Mouse (Mus musculus) gastrocnemius, adult 18-20 months (tissue): ENCODE measurements at regions not wholly inside any gene's neighbourhood (a gene's known extent, or its start where the extent isn't known, plus 50 kb on each side); places are given as distances from the start of the nearest gene placed in this dataset.
A peak's percentile ranks its signal among the peaks of the same experiment; 100 is the strongest.

ENCODE experiments used
- DNase-seq: peaks from one replicate; pipeline ENCODE4 v3.0.0; 2021; ENCODE audit warnings: low spot score

DNA sequence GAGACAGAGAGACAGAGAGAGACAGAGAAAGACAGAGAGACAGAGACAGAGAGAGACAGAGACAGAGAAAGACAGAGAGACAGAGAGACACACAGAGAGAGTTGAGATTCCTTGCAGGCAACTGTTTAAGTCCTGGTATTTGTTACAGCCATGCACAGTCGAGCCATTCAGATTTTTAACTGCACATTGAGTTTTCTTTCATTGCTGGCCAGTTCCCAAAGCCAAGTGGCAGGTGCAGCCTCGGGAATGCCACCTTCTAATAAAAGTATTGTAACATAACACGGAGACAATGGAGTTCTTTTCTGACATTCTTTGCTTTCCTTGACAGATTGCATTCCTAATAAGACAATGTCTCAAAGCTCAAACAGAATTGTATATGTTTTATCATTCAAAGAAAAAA lies 306.3 kb upstream of the Flrt2 start:
- DNase-seq, result no peak

GRCm38 (mm10) chr12:95388185-95388584 lies 303.8 kb upstream of the Flrt2 start:
- no peak for DNase-seq

DNA sequence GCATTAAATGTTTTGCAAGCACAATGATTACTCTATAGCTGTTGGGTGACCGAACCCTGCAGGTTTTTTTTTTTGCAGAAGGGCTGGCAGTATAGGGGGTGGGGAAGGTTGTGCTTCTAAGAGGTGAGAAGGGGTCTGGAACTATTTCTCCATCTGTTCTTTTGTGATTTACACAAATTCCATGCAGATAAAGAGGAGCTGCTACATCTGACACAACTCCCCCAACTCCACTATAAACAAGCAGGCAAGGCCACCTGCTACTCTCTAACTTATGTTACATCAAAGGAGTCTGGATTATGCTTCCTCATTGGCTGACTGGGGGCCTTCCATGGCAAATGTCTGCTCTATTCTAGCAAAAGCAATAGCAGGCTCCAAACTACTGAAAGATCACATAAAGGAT lies 299.2 kb upstream of the Flrt2 start:
- DNase-seq, result no peak

DNA sequence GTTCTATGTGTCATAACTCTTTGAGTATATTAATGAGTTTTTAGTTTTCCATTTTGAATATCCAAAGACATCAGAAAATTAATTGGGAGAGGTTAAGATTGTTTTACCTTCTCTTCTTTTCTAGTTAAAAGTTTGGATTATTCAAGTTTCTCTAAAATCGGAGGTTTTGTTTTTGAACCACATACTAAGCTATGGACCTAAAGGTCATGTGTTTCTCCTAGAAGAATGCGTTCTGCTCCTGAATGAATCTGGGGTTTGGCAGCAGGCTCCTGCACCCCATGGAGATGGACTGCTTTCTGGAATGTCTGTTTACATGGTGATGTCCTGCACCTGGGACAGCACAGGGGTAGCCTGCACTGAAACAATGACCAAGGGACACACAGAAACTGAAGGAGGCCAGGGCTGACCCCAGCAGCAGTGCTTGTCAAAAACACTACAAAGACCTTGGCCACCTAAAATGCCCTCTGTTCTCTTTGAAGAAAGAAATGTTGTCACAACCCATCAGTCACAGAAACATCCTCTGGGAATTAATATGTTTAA lies 297.0 kb upstream of the Flrt2 start:
- no peak for DNase-seq

DNA sequence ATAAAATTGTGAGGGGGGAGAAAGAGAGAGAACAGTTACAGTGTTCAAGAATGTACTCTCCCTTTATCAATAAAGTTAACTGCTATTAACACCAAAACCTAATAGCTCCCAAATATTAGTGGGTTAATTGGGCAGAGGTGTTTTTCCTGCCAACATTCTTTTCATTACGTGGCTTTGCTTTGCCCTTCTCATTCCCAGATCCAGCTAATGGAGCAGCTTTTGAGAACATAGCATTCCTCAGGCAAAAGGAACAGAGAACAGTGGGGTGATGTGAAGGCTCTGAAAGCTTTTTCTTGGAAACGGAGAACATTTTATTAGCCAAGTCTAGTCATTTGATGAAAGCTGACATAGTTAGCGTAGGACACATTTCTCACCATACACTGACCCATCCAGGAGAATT lies 271.2 kb upstream of the Flrt2 start:
- DNase-seq, result peak; percentile 3

DNA sequence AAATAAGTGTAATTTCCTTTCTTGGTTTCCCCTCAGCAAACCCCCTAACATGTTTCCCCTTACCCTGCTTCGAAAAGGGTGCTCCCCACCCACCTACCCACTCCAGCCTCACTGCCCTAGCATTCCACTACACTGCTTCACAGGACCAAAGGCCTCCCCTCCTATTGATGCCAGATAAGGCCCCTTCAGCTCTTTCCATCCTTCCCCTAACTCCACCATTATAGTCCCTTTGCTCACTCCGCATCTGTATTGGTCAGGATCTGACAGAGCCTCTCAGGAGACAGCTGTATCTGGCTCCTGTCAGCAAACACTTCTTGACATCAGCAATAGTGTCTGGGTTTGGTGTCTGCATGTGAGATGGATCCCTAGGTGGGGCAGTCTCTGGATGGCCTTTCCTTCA lies 267.3 kb upstream of the Flrt2 start:
- DNase-seq, result no peak

GRCm38 (mm10) chr12:95437226-95437625 lies 254.8 kb upstream of the Flrt2 start:
- DNase-seq, result no peak

GRCm38 (mm10) chr12:95457480-95457879 lies 234.5 kb upstream of the Flrt2 start:
- no peak for DNase-seq

GRCm38 (mm10) chr12:95466502-95467490 lies 225.2 kb upstream of the Flrt2 start:
- no peak for DNase-seq

DNA sequence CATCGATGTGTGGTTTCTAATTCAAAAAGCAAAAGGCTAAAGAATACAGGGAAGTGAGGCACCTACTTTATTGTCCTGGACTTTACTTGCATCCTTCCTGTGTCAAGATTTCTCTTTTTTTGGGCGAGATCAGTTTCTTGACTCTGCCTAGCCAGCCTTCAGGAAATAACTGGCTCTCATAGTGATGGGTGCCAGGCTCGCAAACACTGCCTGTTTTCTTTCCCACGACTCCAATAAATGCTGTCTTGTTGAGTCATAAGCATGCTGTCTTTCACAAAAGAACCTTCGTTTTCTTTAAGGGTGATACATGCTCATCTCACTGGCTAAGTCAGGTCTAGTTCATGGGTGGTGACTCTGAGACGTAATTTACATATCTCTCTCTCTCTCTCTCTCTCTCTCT lies 222.1 kb upstream of the Flrt2 start:
- DNase-seq, result no peak

DNA sequence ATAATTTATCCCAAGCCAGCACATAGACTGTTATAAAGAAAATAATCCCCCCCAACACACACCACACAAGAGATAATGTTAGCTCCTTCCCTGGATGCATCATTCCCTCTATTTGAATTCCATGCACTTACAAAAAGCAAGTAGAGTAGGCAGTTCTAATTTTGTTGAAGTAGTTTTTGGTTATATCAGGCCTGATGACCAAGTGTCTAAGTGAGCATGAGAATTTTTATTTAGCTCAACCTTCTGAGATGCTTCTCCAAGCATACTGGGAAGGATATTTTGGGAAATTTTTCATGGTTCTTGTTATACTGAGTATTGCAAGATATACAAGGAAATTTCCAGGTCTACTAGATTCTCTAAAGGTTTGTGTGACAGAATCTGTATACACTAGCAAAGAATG lies 205.5 kb upstream of the Flrt2 start:
- DNase-seq, result no peak

DNA sequence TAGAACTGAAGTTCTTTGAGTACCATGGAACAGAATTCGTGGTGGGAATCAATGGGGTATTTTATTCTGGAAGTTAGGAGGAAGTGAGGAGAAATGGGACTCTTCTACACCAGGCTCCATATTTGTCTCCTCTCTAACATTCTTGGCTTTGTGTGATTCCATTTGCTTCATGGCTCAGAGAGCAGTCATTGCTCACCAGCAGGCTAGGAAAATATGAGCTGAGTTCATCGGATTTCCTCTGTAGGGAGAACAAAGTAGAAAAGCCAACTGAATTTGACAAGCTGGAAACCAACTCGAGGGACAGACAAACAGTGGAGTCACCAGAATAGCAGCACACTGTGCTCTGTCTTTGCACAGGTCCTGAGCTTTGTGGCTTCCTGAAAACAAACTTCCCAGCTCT lies 203.7 kb upstream of the Flrt2 start:
- no peak for DNase-seq

DNA sequence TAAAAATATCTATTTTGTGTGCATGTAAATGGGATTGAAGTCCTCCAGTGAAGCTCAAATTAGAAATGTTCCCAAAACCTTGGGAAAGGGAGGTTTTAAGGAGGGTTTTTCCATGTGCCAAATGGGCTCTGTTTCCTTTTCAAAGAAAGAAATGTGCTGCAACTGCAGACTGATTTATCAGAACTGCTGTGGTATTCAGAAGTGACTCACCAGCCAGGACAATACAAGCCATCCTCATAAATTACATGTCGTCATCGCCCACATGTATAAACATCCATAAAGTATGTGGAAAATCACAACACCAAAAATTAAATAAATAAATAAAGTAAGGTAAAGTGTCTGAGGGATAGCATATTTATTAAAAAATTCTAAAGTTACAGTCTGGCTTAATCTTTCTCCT lies 202.7 kb upstream of the Flrt2 start:
- DNase-seq, result peak; percentile 3

DNA sequence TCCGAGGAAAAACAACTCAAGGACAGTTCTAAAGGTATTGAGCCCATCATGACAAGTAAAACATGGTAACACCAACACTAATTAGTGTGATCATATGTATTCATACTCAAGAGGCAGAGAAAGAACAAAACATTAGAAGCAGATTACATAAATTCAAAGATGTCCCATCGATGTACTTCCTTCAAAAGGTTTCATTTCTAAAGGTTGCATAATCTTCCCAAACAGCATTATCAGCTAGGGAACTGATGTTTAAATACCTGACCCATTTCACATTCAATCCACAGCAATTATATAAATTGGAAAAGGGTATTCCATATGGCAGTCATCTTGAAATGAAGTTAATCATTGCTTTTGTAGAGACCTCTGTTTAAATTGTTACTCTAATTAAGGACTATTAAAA lies 202.2 kb upstream of the Flrt2 start:
- no peak for DNase-seq

DNA sequence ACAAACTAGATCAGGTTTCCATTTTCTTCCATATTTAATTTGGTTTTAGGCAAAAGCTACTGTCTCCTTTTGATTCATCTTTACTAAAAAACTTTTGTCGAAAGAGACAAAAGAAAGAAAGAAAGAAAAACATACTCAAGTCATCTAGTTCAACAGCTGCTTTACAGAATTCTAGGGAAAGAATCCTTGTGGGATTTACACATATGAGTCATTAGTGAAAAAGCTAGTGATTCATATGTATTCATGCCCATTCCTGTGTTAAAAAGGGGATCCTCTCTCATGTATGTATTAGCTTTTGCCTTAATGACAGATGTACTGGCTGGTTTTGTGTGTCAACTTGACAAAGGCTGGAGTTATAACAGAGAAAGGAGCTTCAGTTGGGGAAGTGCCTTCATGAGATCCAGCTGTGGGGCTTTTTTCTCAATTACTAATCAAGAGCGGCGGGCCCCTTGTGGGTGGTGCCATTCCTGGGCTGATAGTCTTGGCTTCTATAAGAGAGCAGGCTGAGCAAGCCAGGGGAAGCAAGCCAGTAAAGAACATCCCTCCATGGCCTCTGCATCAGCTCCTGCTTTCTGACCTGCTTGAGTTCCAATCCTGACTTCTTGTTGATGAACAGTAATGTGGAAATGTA lies 200.1 kb upstream of the Flrt2 start:
- DNase-seq, result peak; percentile 15

DNA sequence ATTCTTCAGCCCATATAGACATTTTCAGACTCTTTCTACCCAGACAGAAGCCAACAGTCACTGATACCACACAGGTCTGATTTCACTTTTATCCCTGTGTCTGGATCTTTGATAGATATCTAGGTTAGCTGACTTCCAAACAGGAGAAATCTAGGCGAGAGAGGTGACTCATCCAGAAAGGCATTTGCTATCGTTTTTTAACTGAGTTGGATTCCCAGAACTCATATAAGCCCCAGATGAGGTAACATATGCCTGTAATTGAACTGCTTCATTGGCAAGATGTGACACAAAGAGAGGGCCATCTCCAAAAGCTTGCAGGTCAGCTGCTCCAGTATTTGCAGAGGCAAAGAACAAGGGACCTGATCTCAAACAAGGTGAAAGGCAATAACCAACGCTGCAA lies 190.6 kb upstream of the Flrt2 start:
- no peak for DNase-seq

- no peak for DNase-seq
Measured at GRCm38 (mm10) chr12:95520008-95520407, 172.0 kb upstream of the Flrt2 start.

DNA sequence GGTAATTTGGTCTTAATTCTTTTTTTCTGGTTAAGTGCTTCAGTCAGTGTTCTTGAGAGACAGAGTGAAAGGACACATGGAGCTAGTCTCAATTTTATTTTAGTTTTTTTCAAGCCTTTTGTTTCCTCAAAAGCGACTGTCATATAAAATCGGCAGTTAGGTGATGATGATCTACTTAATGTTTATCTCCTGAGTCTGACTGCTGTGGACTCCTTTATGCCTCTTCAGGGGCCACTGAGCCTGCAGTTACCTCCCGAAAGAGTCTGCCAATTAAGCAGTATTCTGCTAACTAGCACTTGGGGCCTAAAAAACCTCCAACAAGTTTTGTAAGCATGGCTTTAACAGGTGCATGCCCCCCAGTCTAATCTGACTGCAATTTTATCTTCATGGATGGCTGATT lies 170.0 kb upstream of the Flrt2 start:
- DNase-seq, result no peak

GRCm38 (mm10) chr12:95533888-95534639 lies 158.0 kb upstream of the Flrt2 start:
- DNase-seq, result no peak

- DNase-seq, result no peak
Measured at GRCm38 (mm10) chr12:95547301-95547700, 144.7 kb upstream of the Flrt2 start.

DNA sequence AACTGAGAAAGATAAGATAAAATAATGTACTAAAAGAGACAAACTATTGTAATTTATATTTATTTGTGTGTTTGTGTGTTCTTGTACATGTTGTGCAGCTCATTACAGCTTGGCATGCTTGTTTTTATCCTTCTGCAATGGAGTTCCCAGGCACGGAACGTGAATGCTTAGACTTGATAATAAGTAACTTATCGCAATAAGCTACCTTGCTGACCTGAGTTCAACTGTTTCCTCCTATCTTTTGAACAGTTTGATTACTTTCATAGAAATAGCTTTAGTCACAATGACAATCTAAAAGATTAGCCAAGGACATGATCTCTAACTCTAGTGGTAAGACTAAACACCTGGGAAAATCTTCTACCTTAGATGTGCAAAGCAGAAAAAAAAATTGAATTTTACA lies 138.9 kb upstream of the Flrt2 start:
- DNase-seq, result no peak
